Mouse (Mus musculus) adrenal gland, adult (tissue): Measurements from ENCODE around the gene Leng1.
"Not testable (repeated sequence)": the region's sequence is repeated elsewhere in the genome, so short reads cannot be mapped to it uniquely, and the experiment has no call there.

Experiments used
- DNase-seq, 2 experiments: peaks; one replicate each; pipeline ENCODE4 v3.0.0; 2022 to 2023; ENCODE audit warnings: low spot score in 1 of 2; ENCODE audit not compliant: inconsistent age in 2 of 2

Leng1 gene

DNA sequence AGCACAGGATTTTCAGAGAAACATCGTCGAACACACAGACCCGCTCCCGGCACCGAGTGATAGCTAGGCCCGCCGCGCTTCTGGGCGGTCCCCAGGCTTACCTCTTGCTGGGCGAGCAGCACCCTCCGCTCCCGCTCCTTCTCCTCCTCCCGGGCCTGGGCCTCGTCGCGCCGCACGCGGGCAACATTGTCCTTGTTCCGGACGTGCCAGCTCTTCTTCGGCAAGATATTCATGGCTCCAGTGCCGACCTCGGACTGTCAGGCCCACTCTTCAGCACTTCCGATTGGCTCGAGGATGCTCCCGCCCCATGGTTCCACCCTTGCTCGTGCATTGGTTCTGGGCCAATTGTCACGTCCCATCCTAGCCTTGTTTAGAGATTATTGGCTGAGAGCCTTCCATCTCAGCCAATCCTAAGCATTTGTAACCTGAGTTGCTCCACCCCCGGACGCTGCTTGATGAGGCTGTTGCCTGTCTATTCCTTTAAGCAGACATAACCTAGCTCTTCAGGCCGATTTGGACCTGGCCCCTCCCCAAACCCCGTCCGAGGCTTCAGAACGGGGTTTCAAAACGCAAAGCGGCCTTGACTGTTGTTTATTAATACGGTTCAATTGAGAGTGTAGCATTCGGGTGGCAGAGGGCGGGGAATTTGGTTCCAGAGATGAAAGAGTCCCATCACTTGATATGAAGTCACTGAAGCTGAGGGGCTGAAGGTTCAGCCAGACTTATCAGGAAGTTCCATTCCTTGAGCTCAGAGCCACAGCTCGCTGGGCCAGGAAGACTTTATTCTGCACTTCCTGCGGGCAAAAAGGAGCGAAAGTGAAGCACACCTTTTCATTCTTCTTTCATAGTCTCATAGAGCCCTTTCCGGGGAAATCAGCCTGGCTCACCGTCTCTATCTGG is at the start of gene Leng1:
Leng1 (minus strand) TSS at position 626 of the 900 bp plus-strand sequence.
- DNase-seq: peak; percentile 98 to 99

- DNase-seq: peak in 1 of 2 experiments; percentile 22
Measured at GRCm38 (mm10) chr7:3715249-3715648, 49.6 kb upstream of the Leng1 start.

DNA sequence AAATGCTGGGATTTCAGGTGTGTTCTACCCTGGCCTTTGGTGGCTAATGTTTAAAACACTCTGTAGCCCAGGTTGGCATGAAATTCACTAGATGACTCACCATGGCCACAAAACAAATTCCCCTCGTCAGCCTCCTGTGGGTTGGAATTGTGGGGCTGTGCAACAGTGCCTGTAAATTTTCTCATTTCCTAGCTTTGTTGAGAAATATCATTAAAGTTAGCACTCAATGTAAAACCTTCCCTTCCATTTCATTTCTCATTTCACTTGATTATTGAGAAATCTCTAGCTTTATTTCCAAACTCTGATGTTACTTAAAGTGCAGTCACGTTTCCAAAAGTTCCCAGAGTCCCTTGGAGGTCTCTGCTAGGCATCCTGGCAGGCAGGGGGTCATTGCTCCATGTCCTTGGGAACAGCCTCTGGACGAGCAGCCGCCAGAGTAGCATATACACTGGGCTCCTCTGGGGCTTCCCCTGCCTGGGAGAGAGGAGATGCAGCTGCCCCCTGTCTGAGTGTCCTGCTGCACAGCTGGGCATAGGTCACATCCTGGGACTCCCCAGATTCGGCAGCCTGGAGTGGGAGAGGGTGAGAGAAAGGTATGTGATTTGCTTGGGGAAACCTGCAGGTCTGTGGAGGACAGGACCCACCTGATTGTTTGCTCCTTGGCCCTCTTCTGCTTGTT is 46.8 kb upstream of the Leng1 start:
- peak in 1 of 2 experiments; percentile 40 for DNase-seq

GRCm38 (mm10) chr7:3709000-3709399 is 43.4 kb upstream of the Leng1 start:
- DNase-seq: peak in 1 of 2 experiments; percentile 51

- not testable (repeated sequence) for DNase-seq
Measured at GRCm38 (mm10) chr7:3708447-3708980, 42.9 kb upstream of the Leng1 start.

DNA sequence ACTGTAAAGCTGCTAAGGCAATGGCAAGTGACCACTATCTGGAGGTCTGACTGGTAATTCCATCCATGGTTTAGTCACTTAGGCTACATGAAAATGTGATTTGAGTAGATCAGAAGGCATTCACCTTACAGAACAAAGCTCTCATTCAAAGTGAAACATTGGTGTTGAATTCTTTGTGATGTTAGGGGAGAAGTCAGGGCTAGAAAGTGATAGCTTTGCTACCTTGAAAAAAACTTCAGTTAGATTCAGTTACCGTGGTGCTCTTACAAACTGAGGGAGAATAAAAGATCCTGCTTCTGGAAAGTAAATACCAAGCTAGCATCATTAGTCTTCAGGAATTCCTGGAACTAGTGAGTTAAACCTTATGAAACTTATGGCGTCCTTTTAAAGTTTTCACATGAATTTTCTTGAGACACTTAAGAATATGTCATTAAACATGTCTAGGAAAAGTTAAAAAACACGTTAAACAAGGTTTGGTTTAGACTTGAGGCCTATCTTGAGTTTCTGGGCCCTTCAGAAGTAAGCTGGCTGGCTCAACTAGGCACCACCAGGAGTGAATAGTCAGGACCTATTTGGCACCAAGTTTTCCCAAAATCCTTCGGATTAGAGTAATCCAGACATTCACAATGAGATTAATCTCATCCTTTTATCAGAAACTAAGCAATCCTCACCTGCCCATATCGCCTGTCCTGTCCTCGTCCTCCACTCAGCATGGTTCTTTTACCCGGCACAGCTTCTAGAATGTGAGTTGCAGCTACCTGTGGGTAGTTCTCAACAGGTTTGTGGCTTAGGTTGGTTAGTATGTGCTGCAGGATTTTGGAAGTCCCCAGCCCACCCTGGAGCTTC is 42.2 kb upstream of the Leng1 start:
- DNase-seq: peak in 1 of 2 experiments; percentile 30

DNA sequence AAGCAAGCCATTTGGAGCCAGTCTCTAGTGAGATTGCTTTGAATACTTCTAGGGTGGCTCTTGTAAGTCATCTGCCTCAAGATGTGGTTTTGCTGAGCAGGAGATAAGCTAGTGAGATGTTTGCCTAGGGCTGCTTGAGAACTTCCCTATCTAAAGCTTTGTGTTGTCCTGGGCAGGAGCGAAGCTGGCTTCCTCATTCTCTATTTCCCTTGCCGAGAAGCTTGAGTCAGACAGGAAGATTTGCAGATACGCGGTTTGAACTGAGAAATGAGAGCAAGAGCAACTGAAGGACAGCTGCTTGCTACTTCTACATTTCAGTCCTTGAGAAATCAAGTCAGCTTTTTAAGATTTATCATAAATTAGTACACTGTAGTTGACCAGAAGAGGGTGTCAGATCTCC is 41.4 kb upstream of the Leng1 start:
- DNase-seq: peak in 1 of 2 experiments; percentile 65

DNA sequence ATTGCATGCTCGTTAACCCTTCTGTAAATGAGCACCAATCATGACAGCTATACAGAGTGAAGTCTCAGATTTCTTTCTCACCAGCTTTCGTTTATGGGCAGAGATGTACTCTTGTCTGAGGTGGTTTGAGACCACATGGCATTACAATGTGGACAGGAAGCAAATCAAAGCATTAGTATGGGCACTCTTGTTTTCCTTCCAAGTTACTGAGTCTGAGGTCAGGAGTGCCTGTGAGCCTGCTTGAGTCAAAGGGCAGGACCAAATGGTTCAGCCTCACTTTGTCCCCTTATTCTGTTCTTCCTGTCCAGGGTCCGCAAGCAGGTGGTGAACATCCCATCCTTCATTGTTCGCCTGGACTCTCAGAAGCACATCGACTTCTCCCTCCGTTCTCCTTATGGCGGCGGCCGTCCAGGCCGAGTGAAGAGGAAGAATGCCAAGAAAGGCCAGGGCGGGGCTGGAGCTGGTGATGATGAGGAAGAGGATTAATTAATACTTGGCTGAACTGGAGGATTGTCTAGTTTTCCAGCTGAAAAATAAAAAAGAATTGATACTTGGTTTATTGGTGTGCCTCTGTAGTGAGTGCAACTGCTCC is 40.8 kb upstream of the Leng1 start:
- peak in 1 of 2 experiments; percentile 53 for DNase-seq

GRCm38 (mm10) chr7:3705911-3706310 is 40.3 kb upstream of the Leng1 start:
- DNase-seq: peak in 1 of 2 experiments; percentile 48

GRCm38 (mm10) chr7:3705461-3705860 is 39.8 kb upstream of the Leng1 start:
- peak in 1 of 2 experiments; percentile 57 for DNase-seq

- DNase-seq: no peak
Measured at GRCm38 (mm10) chr7:3704475-3704874, 38.8 kb upstream of the Leng1 start.

- peak; percentile 95 to 99 for DNase-seq
Measured at GRCm38 (mm10) chr7:3703879-3704441, 38.3 kb upstream of the Leng1 start, which contains the start of gene Rps9. TSS of gene Rps9 (plus strand) at chr7:3703993.

DNA sequence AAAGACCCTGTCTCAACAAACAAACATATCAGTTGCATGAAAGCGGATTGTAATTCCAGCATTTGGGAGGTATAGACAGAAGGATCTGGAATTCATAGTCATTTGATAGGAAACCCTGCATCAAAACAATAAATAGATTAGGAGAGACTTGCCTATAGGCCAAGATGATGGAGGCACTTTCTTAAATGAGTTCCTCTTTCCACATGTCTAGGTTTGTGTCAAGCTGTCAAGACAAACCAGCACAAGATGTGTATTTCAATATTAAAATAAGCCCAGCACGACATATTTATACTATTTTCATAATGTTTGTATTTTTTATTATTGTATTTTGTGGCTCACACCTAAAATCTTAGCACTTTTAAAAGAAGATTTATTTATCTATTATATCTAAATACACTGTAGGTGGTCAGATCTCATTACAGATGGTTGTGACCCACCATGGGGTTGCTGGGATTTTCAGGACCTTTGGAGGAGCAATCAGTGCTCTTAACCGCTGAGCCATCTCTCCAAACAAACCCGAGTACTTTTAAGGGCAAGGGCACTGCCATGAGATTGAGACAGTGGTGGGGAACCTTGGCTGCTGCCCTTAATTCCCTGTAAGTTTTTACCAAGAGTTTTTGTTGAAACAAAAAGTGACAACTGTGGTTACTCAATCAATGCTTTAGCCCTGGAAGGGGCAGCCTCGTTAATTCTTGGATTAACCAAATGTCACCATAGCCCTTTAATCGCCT is 37.7 kb upstream of the Leng1 start:
- DNase-seq: peak in 1 of 2 experiments; percentile 30

DNA sequence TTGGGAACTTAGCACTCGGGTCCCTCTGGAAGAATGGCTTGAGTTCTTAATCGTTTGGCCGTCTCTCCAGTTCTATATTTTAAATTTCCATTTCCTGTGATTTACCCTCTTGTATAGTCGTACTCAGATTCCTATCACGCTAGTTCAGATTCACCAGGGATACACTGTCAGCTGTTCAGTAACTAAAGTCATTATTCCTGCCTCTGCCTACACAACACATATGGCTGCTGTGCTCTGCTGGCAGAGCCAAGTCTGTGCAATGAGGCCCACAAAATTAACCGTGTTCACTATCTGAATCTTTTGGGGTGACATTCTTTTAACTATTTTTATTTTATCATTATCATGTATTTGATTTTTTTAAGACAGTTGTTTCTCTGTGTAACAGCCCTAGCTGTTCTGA is 32.8 kb upstream of the Leng1 start:
- no peak for DNase-seq

DNA sequence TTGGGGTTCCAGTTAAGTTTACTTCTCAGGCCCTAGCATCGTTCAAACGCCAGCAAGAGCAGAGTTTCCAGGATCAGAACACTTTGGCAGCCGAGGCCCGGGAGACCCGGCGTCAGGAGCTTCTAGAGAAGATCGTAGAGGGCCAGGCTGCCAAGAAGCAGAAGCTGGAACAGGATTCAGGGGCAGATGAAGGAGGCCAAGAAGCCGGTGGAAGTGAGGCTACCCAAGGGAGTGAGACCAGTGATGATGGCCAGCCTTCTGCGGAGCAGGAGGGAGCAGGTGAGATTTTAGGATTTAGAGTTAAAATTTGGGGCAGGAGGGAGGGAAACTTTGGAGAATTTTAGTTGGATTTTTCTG is 29.3 kb upstream of the Leng1 start:
- DNase-seq: peak in 1 of 2 experiments; percentile 50

DNA sequence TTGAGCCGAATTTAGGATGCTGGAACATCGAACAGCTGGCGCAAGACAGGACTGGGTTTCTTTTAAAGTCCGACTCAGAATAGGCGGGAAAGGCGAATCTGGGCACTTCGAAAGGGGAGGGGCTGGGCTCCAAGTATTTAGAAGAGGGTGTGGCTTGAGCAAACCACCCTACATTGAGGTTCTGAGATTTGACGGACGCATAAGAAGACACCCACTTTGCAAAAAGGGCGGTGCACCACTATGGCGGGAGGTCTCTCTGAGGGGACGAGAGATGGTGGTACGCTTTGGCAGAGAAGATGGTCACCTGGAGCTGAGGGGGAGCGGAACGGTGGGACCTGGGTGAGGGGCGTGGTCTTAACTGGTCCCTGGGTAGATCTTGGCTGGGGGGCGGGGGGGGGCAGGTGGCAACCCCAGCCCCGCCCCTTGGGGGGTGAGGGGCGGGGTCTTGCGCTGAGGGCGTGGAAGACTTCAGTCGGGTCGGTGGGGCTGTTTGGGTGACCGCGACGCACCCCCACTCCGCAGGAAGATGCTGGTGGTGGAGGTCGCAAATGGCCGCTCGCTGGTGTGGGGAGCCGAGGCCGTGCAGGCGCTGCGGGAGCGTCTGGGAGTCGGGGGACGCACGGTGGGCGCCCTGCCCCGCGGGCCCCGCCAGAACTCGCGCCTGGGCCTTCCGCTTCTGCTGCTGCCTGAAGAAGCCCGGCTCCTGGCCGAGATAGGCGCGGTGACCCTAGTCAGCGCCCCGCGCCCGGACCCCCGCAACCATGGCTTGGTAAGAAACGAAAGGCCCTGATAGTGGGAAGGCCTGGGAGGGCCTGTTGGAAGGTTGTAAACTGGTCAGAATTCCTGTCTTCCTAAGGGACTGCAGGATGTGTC is 28.7 kb upstream of the Leng1 start:
- peak; percentile 87 to 95 for DNase-seq

- DNase-seq: no peak
Measured at GRCm38 (mm10) chr7:3693809-3694075, 28.1 kb upstream of the Leng1 start.

DNA sequence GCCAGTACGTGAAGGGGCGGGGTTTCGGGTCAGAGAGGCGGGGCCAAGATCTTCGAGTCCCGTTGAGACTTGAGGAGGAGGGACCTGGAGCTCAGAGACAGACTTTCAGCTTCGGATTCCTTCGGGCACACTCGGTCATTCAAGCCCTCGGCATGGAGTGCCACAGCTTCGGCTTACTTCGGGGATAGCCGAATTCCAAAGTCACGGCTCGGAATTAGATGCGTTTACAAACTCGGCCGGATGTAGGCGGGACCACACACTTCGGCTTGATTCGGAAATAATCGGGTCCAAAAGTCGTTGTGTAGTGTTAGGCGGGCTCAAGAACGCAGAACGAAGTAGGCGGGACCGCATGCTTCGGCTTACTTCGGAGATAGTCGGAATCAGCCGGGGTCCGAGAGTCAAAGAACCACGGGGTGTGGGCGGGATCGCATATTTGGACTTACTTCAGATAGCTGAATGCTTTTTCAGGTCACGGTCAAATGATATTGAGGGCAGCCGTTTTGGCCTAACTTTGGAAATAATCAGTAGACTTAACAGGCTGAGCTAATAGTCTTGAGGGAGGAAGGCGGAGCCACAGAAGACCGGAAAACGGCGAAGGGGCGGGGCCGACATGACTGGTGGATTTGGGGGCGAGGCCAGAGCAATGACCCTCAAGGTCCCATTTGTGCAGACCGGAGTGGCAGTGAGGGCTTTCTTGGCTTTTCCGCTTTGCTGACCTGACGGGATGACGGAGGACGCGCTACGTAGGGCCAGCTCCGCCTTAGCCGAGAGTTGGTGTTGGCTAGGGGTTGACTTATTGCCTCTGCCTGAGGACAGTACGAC is 27.6 kb upstream of the Leng1 start, which contains the start of gene Mboat7:
Mboat7 (minus strand) TSS at position 537 of the 822 bp plus-strand sequence.
- DNase-seq: peak; percentile 97 to 99
